Mouse (Mus musculus) limb, embryonic 14.5 days (tissue): ENCODE measurements around the gene Sh3d19. TPM values are rescaled to one million over a fixed set of nuclear protein-coding genes. Genes with fewer than 3 reads are reported as not detected.

ENCODE experiments used
- ATAC-seq: fragments of 200-750 bp; cut with Nextera tagmentation; 2 replicates; pipeline ENCODE4 v1.8.0; 2017; ENCODE audit warnings: low read depth, moderate number of reproducible peaks, moderate TSS enrichment; ENCODE audit not compliant: low FRiP score
- DNase-seq: peaks from one replicate; pipeline ENCODE4 v3.0.0-alpha.2; 2015; ENCODE audit warnings: low spot score
- H3K27ac ChIP-seq: fragments of 300-500 bp; sonication (generic); replicated peaks from 2 replicates; pipeline ENCODE4 v1.5.1; 2014; ENCODE audit warnings: low read depth, mild to moderate bottlenecking, low read length, moderate library complexity, mixed read lengths
- H3K27me3 ChIP-seq: fragments of 300-500 bp; sonication (generic); 2 replicates; pipeline ENCODE4 v1.6.1; 2014; ENCODE audit warnings: low read length, mixed read lengths; ENCODE audit not compliant: control insufficient read depth, insufficient read depth
- H3K36me3 ChIP-seq: fragments of 300-500 bp; sonication (generic); 2 replicates; pipeline ENCODE4 v1.6.1; 2014; ENCODE audit warnings: mild to moderate bottlenecking, low read length, moderate library complexity, mixed read lengths; ENCODE audit not compliant: control insufficient read depth, insufficient read depth
- H3K4me1 ChIP-seq: fragments of 300-500 bp; sonication (generic); 2 replicates; pipeline ENCODE4 v1.6.1; 2014; ENCODE audit warnings: antibody characterized with exemption, low read length, mixed read lengths; ENCODE audit not compliant: control insufficient read depth, insufficient read depth
- H3K4me2 ChIP-seq: fragments of 300-500 bp; sonication (generic); replicated peaks from 2 replicates; pipeline ENCODE4 v1.6.1; 2014; ENCODE audit warnings: low read depth, mild to moderate bottlenecking, low read length, moderate library complexity; ENCODE audit not compliant: severe bottlenecking
- H3K4me3 ChIP-seq: fragments of 300-500 bp; sonication (generic); replicated peaks from 2 replicates; pipeline ENCODE4 v1.5.1; 2014; ENCODE audit warnings: low read length
- H3K9ac ChIP-seq: fragments of 300-500 bp; sonication (generic); 2 replicates; pipeline ENCODE4 v1.6.1; 2014; ENCODE audit warnings: mild to moderate bottlenecking, low read depth, low read length, moderate library complexity; ENCODE audit not compliant: severe bottlenecking
- H3K9me3 ChIP-seq: fragments of 300-500 bp; sonication (generic); 2 replicates; pipeline ENCODE4 v1.6.1; 2016; ENCODE audit warnings: low read length; ENCODE audit not compliant: control insufficient read depth
- POLR2A ChIP-seq: fragments of 200-500 bp; IDR thresholded peaks from 2 replicates; pipeline ENCODE4 v1.8.0; 2012; ENCODE audit warnings: inconsistent platforms, mild to moderate bottlenecking, moderate library complexity, borderline replicate concordance; ENCODE audit not compliant: insufficient read depth, insufficient read length; ENCODE audit errors: extremely low read depth
- WGBS: fragments of 180-500 bp; shearing (Covaris S2); extraction: QIAGEN DNeasy Blood & Tissue Kit; methylation state at CpG from one replicate; pipeline ENCODE4 v1.1.7; 2014; 5-methylcytosine and 5-hydroxymethylcytosine counted together
- polyA plus RNA-seq, 2 experiments: library from polyadenylated mRNA; depleted of rRNA in 1 of 2; stranded (reverse) in 1 of 2; unstranded in 1 of 2; fragments of >200 nt; fragmentation: Nextera tagmentation in 1 of 2; extraction: Ambion mirVana in 1 of 2; gene quantifications; 2 replicates each; pipeline versions ENCODE4 v1.2.1 to v1.2.3; 2012 to 2014

Gene Sh3d19
- polyA plus RNA-seq, 2 experiments: 29.2 to 33.8 TPM

DNA sequence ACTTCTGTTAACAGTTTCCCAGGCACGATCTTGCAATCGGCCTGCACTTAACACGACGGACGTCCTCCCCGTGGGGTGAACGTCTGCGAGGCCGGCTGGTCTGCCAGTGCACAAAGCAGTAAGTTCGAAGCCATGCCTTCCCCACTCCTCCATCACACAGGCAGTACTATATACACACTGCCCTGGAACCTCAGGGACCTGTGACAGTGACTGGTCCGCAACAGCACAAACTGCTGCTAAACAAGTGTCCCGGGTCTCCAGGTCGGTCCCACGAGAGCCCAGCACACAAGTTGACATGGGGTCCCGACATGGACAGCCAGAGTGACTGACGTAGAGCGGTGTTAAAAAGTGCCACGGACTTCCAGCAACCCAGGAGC is 171.0 kb downstream of the Sh3d19 start:
- no peak; the same call in none of the 2 replicates for ATAC-seq
- 0% methylated on average over 18 of the region's 18 CpGs for WGBS

DNA sequence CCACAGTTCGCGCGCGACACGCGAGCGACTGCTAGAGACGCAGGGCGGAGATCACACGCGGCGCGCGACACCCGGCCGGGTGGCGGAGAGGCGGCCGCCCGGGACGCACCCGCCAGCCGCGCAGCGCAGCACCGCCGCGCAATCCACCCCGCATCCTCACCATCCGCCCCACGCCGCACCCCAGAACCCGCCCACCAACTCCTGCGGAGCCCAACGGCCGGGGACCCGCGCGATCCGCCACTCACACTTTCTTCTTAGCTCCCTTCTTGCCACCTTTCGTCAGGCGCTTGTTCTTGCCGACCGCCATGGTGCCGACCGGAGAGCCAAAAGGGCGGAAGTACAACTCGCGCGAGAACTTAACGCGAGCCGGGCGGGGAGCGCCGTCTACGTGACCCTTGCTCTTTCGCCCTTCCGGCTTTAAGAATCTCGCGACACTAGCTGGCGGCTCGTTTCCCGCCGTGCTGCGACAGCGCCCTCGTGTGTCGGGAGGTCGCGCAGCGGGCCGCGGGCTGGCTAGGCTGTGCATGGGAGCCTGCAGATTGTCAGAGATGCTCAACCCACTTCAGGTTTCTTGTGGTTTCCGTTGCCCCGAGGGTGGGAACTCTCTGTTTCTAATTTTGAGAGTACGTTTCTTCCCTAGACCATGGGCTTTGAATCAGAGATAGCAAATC is 171.5 kb downstream of the Sh3d19 start, which contains the start of gene Rps3a1:
Rps3a1 (minus strand) TSS at position 440 of the 671 bp plus-strand sequence.
- ATAC-seq (peak; percentile 94), DNase-seq (peak; percentile 98)
- H3K36me3 ChIP-seq: peaks cover 39% of the 10 kb centered on the region
- H3K27ac ChIP-seq: peak within 1 kb of the TSS; percentile 92
- H3K4me2 ChIP-seq: peak within 1 kb of the TSS; percentile 60
- no peaks in the 10 kb centered on the region for H3K9me3 ChIP-seq
- no peaks in the 10 kb centered on the region for H3K27me3 ChIP-seq
- peak; percentile 67; the same call in 1 of the 2 replicates for TF ChIP-seq POLR2A
- peak within 1 kb of the TSS; percentile 96 for H3K4me3 ChIP-seq
- WGBS: under 1% methylated on average over 69 of the region's 77 CpGs
- H3K4me1 ChIP-seq: peaks cover 13% of the 10 kb centered on the region
- H3K9ac ChIP-seq: peak within 1 kb of the TSS; percentile 99

More for the DNA sequence above, 171.0 kb downstream of the Sh3d19 start:
- Histone ChIP-seq H3K4me1 (peaks cover 13% of the 10 kb centered on the region), H3K9me3 (no peaks in the 10 kb centered on the region), H3K27ac (peak overlapping the region; percentile 92), H3K4me3 (peak overlapping the region; percentile 96), H3K27me3 (no peaks in the 10 kb centered on the region), H3K9ac (peak overlapping the region; percentile 99), H3K36me3 (peaks cover 45% of the 10 kb centered on the region), H3K4me2 (peak overlapping the region; percentile 60)
- TF ChIP-seq POLR2A: no peak
- DNase-seq: no peak

DNA sequence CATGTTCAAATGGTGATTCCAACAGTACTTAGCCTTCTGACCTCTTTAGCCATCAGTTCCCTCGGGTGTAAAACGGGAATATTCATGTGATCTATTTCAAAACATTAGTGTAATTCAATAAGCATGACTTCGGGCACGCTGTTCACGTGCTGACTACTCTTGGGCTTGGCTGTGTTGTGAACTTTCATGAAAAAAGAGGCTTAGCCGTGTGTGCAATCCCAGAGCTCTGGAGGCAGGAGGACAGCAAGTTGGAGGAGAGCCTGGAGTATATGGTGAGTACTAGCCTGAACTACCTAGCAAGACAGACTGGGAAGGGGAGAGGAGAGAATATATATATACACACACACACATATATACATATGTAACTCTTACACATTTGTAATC is 172.0 kb downstream of the Sh3d19 start:
- peak overlapping the region; percentile 33; the same call in 1 of the 2 replicates for H3K4me2 ChIP-seq
- H3K36me3 ChIP-seq: peaks cover 34% of the 10 kb centered on the region
- no peak overlapping the region for H3K27ac ChIP-seq
- H3K4me1 ChIP-seq: peaks cover 13% of the 10 kb centered on the region
- 30% methylated on average over 6 of the region's 6 CpGs for WGBS
- TF ChIP-seq POLR2A: no peak
- no peak overlapping the region for H3K9ac ChIP-seq
- peak overlapping the region; percentile 96; the same call in 1 of the 2 replicates for H3K4me3 ChIP-seq
- no peaks in the 10 kb centered on the region for H3K9me3 ChIP-seq
- DNase-seq (no peak), ATAC-seq (no peak)
- no peaks in the 10 kb centered on the region for H3K27me3 ChIP-seq

DNA sequence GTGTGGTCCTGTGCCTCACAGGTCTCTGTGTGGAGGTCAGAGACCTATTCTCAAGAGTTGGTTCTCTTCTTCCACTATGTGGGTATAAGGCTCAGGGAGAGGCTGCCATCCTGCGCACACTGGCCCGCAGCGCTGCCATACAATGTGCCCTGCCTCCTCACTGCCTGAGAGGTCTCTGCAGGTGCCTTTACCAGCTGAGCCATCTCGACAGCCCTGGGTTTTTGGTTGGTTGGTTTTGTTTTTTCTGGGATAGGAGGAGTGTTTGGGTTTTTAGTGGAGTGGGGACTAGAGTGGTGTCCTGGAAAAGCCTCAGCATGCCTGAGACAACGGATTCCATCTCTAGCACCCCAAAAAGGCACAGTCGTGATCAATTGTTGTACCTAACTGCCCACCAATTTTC is 172.4 kb downstream of the Sh3d19 start:
- Histone ChIP-seq H3K4me3 (no peak overlapping the region), H3K4me2 (no peak overlapping the region), H3K4me1 (peaks cover 13% of the 10 kb centered on the region), H3K27ac (no peak overlapping the region), H3K9me3 (no peaks in the 10 kb centered on the region), H3K27me3 (no peaks in the 10 kb centered on the region), H3K36me3 (peaks cover 30% of the 10 kb centered on the region), H3K9ac (no peak overlapping the region)
- TF ChIP-seq POLR2A: no peak
- no peak for ATAC-seq
- no peak for DNase-seq
- WGBS: 84% methylated on average over 6 of the region's 6 CpGs

DNA sequence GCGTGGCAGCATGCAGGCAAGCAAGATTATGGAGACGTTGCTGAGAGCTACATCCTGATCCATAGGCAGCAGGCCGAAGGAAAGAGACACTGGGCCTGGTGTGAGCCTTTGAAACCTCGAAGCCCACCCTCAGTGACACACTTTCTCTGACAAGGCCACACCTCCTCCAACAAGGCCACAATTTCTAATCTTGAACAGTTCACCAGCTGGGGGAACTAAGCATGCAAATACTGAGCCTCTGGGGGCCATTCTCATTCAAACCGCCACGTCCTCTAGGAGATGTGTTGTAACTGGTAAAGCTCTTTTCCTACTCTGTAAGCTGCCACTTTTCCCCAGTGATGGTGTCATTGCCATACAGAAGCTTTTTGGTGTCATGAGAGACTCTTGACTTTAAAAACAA is 178.2 kb downstream of the Sh3d19 start:
- H3K27me3 ChIP-seq: no peaks in the 10 kb centered on the region
- no peak overlapping the region for H3K4me3 ChIP-seq
- H3K36me3 ChIP-seq: no peaks in the 10 kb centered on the region
- H3K4me2 ChIP-seq: no peak overlapping the region
- ATAC-seq (no peak), DNase-seq (no peak)
- peaks cover 14% of the 10 kb centered on the region for H3K4me1 ChIP-seq
- no peak overlapping the region for H3K9ac ChIP-seq
- 72% methylated on average over 6 of the region's 6 CpGs for WGBS
- TF ChIP-seq POLR2A: no peak
- no peaks in the 10 kb centered on the region for H3K9me3 ChIP-seq
- peak overlapping the region; percentile 8; the same call in 1 of the 2 replicates for H3K27ac ChIP-seq
